Mouse (Mus musculus): ENCODE data around the gene Gm45837. TPM values are rescaled to one million over a fixed set of nuclear protein-coding genes. Genes with fewer than 3 reads are reported as not detected.
A peak's percentile ranks its signal among the peaks of the same experiment; 100 is the strongest.

Gene Gm45837
- total RNA-seq, 2 experiments from 2014 or later: not detected

DNA sequence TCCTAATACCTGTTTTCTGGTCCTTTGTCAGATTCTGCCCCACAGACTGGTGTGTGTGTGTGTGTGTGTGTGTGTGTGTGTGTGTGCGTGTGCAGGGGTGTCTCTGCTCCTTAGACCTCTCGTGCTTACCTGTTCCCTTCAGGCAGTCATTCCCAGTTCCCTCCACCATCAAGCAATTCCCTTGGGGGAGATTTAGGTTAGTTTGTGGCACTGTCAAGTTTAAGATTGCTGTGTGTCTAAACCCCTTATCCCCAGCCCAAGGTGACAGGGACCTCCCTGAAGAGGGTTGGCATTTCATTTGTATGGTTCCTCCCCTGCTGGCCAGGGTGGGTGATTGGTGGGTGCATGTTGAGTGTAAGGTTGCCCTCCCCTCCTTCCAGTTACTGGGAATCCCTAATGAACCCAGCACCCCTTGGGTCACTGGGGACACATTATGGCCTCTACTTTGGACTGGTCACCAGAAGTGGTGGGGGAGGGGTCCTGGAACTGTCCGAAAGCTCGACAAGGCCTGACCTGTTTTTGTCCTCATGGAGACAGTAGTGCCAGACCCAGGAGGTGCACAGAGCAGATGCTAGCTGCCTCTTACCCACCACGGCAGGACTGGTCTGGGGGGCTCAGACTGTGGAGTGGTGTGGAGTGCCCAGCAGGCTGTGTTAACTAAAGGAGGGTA is 31.8 kb upstream of the Gm45837 start:
- no peak for TF ChIP-seq CTCF (IDR thresholded peaks at IDR 0.05)
- peak overlapping the region; percentile 67 for H3K4me3 ChIP-seq
- DNase-seq: no peak

DNA sequence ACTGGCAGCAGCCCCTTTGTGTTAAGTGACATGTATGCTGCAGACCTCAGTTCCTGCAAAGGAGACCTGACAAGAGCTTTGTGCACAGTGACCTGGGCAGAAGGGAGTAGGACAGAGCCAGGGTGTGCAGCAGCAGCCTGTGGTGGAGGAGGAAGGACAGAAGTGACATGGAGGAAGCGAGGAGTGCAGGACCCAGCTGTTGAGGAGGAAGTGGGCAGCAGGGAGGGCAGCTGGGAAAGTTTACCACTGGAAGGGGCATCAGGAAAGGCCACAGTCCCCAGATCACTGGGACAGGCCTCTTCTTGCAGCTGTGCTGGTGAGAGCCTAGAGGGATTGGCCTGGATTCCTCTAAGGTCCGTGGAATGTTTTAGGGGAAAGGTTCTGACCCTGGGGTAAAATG is 31.0 kb upstream of the Gm45837 start:
- intact Hi-C loops (cut with DNase I): no loop called here
- DNase-seq: no peak
- TF ChIP-seq CTCF (IDR thresholded peaks at IDR 0.05): no peak
- Histone ChIP-seq H3K27ac (peak overlapping the region; percentile 85), H3K4me3 (peak overlapping the region; percentile 67)

More for the DNA sequence above, 31.8 kb upstream of the Gm45837 start:
- peak overlapping the region; percentile 85 for H3K27ac ChIP-seq
- intact Hi-C loops (cut with DNase I): no loop called here

DNA sequence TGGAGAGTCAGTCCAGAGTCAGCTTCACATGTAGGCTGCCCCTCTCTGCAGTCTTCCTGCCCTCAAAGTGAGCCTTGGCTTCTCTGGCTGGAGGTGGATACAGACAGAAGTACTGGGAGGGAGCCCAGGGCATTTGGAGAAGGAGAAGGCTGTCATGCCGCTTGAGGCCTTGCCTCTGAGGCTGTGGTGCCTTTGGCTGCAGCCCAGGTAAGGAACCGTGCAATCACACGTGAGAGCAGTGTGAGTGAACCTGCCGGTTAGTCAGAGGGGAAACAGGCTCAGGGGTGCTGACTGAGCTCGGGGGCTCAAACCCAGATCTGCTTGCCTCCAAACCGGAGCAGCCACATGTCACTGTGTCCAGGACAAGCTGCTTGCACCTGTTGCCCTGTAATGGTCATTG is 29.2 kb upstream of the Gm45837 start:
- Histone ChIP-seq H3K27ac (peak overlapping the region; percentile 82), H3K4me3 (no peak overlapping the region)
- TF ChIP-seq CTCF (IDR thresholded peaks at IDR 0.05): no peak
- intact Hi-C loops (cut with DNase I): no loop called here
- peak; percentile 60 for DNase-seq

DNA sequence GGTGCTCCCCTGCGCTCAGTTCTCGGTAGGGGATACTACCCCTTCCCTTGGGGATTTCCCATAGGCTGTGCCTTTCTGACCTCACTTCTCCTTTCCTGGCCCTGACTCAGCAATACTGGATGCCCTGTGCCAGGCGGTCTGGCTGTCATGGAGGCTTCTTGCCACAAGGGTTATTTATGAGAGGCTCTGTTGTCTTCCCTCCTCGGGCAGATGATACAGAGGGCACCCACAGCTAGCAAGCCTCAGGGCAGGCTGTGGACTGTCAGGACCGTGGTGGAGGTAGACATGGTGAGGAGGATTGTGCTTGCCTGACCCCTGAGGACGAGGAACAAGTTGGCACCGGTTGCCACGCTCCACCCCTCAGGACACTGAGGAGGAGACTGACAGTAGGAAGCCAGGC is 28.3 kb upstream of the Gm45837 start:
- H3K27ac ChIP-seq: peak overlapping the region; percentile 82
- intact Hi-C loops (cut with DNase I): no loop called here
- peak; percentile 37 for TF ChIP-seq CTCF (IDR thresholded peaks at IDR 0.05)
- H3K4me3 ChIP-seq: peak overlapping the region; percentile 11
- peak; percentile 72 for DNase-seq

DNA sequence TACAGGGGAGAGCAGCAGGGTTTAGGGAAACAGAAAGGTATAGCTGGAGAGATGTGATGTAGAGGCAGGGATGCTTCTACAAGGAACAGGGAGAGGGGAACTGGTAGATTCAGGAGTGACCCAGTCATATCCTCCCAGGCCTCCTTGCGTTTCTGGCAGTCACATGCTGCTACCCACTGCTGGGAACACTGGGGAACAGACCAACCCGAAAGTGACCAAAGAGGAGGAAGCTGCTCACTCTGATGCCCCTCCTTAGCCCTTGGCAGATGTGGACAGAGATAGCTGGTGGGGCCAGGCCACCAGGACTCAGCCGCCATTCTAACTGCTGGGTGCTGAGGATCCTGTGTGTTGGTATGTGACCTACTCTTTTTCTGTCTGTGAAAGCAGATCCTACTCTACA is 26.9 kb upstream of the Gm45837 start:
- no peak for TF ChIP-seq CTCF (IDR thresholded peaks at IDR 0.05)
- peak overlapping the region; percentile 82; the same call in 1 of the 2 replicates for H3K27ac ChIP-seq
- no peak overlapping the region for H3K4me3 ChIP-seq
- no peak for DNase-seq
- intact Hi-C loops (cut with DNase I): no loop called here

DNA sequence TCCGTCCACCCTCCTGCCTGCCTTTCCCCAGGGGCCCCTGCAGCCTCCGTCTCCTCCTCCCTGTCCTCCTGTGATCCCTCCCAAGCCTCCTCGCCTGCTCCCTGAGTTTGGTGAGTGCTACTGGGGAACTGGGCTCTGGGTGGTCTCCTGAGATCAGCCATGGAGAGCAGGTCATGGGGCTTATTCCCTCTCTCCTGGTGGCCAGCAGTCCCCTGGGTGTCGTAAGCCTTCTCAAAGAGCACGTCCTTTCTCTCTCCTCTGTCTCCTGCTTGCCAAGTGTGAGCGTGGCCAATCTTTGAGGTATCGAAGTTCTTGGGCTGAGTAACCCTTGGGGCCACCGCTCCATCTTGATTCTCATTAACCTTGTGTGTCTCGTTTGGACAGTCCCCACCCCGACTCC is 25.8 kb upstream of the Gm45837 start:
- no peak for DNase-seq
- intact Hi-C loops (cut with DNase I): no loop called here
- TF ChIP-seq CTCF (IDR thresholded peaks at IDR 0.05): no peak
- peak overlapping the region; percentile 16 for H3K4me3 ChIP-seq
- H3K27ac ChIP-seq: peak overlapping the region; percentile 57

DNA sequence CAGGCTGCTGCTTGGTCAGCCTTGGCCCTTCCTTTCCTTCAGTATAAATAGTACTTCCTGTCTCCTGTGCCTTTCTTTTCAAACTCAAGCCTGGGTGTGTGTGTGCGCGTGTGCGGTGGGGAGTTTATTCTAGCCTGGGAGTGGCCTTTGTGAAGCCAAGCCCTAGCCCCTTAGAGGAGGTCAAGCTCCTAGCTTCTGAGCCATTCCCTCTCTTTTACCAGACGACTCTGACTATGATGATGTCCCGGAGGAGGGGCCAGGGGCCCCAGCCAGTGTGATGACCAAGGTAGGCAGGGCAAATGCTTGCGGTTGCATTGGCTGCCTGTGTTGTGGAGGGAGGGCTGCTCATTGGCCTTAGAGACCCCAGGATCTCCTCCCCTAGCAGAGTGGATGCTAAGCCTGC is 25.4 kb upstream of the Gm45837 start:
- H3K27ac ChIP-seq: peak overlapping the region; percentile 57
- peak overlapping the region; percentile 32 for H3K4me3 ChIP-seq

DNA sequence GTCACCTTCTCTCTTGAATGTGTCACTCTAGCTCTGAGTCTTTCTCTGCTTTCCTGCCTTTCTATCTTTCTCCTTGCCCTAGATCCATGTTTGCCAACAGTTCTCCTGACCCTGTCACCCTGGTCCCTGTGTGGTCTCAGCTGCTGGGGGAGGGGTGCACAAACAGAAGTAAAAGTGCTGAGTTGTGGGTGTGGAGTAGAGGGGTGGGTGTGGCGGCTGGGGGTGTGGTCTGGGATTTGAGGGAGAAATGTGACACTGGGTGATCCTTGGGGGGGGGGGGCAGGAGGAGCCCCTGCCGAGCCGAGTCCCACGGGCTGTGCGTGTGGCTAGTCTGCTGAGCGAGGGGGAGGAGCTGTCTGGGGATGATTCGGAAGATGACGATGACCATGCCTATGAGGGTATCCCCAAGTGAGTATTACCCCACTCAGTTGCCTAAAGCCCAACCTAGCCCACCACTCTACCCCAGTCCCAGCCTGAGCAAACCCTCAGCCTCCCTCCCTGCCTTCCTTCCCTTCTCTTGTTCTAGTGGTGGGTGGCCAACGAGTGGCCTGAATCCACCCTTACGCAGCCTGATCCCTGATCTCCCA is 24.7 kb upstream of the Gm45837 start:
- no peak for TF ChIP-seq CTCF (IDR thresholded peaks at IDR 0.05)
- Histone ChIP-seq H3K27ac (peak overlapping the region; percentile 57), H3K4me3 (peak overlapping the region; percentile 32)
- intact Hi-C loops (cut with DNase I): no loop called here
- DNase-seq: no peak

More for the DNA sequence above, 25.4 kb upstream of the Gm45837 start:
- no peak for TF ChIP-seq CTCF (IDR thresholded peaks at IDR 0.05)
- intact Hi-C loops (cut with DNase I): no loop called here
- DNase-seq: no peak

DNA sequence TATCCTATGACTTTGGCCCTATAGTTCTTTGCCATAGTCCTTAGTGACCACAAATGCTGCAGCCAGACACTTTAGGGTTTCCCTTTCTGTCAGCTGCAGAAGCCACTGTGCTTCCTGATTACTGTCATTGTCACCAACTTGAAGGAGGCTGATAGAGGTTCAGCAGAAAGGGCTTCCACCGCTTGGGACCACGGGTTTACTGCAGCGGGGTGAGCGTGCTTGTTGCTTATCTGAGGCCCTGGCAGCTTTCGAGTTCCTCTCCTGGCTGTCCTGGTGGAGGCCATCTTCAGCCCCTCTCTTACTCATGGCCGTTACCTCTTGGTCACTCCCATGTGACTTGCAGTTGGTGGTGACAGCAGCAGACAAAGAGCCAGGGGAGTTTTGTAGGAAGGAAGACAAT is 21.4 kb upstream of the Gm45837 start:
- no peak overlapping the region for H3K4me3 ChIP-seq
- no peak for DNase-seq
- intact Hi-C loops (cut with DNase I): no loop called here
- no peak overlapping the region for H3K27ac ChIP-seq
- TF ChIP-seq CTCF (IDR thresholded peaks at IDR 0.05): no peak

DNA sequence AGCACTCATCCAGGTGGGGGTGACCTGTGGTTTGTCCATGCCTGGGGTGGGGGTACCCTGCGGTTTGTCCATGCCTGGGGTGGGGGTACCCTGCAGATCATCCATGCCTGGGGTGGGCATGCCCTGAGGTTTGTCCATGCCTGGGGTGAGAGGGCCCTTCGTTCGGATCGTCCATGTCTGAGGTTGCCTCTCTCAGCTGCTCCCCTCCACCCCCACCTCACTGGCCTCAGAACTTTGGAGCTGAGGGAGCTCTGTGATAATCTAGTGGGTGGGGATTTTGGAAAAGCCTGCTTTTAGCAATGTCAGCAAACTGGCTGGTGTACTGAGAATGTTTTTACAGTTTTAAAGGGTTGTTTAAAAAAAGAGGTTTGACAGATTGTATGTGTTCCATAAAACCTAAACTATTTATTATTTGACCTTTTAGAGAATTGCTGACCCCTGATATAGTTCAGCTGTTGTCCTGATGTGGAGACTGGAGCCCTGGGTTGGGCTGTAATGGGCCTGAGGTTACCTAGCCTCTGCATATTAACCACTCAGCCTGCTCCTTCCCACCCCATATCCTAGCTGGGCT is 18.7 kb upstream of the Gm45837 start:
- intact Hi-C loops (cut with DNase I): no loop called here
- no peak overlapping the region for H3K4me3 ChIP-seq
- peak overlapping the region; percentile 83 for H3K27ac ChIP-seq
- TF ChIP-seq CTCF (IDR thresholded peaks at IDR 0.05): no peak
- DNase-seq: no peak

DNA sequence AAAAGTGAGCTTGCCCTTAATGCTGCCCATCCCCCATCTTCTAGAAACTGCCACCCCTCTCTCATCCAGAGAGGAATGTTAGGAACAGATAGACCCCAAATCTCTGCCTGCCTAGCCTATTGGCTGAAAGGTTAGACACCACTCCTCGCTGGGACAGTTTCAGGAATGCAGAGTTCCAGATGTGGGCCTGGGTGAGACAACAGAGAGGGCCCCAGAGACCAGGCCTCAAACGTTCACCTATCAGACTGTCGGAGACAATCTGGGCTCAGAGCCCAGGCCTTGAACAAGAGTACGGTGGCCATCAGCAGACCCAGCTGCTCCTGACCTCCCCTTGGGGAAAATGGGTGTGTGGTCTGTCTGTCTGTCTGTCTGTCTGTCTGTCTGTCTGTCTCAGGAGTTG is 17.7 kb upstream of the Gm45837 start:
- TF ChIP-seq CTCF (IDR thresholded peaks at IDR 0.05): no peak
- DNase-seq: no peak
- Histone ChIP-seq H3K4me3 (no peak overlapping the region), H3K27ac (peak overlapping the region; percentile 83)
- intact Hi-C loops (cut with DNase I): no loop called here

DNA sequence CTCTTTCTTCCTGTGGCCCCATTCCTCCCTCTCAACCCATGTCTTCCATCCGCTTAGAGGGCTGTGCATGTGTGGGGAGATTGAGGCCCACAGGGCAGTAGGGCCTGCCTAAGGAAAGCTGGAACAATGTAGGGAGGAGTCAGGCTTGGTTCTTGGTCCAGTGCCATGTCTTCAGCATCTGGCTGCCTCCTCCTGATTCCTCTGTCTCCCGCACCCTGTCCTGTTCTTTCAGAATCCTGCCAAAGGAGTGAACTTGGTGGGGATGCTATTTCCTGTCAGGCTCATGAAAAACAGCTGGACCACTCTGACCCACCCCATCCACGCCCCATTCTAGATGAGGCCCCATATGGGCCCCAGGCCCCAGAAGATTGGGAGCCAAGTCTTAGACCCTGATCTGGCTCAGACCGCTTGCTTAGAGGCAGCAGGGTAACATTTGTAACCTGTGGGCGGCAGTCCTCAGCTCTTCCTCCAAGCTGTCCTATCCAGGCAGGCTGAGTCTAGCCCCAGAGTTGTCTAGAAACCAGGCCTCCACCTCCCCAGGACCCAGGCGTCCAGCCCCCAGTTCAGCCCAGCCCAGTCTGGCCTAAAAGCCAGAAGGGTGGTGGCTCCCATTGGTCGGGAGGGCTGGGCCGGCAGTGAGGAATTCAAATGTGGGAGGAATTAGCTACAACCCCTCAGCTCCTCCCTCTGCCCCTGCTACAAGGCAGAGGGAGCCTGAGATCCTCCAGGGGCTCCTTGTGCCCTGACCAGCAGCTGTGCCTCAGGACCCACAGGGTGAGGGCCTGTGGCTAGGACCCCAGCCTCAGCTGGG is 16.8 kb upstream of the Gm45837 start:
- Histone ChIP-seq H3K4me3 (peak overlapping the region; percentile 68), H3K27ac (peak overlapping the region; percentile 83)
- peak; percentile 88 for DNase-seq
- no peak for TF ChIP-seq CTCF (IDR thresholded peaks at IDR 0.05)
- intact Hi-C loops (cut with DNase I): no loop called here

DNA sequence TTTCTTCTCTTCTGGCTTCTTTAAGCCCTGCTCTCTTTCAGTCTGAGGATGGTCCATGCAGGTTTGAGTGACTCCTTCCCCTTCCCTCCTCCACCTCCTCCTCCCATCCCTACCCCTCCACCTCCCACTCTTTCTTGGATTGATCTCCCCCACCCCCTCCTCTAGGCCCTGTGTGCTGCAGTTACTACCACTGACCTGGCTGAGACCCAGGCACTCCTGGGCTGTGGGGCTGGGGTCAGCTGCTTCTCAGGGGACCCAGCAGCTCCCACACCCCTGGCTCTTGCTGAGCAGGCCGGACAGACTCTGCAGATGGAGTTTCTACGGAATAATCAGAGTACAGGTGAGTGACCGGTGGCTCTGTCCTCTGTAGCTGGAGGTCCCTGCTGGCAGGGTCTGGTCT is 16.1 kb upstream of the Gm45837 start:
- peak overlapping the region; percentile 83 for H3K27ac ChIP-seq
- TF ChIP-seq CTCF (IDR thresholded peaks at IDR 0.05): no peak
- no peak for DNase-seq
- peak overlapping the region; percentile 68 for H3K4me3 ChIP-seq
- intact Hi-C loops (cut with DNase I): no loop called here

Measured in gastrocnemius, adult 2 months (tissue).